Mouse (Mus musculus) lung, adult 2 months (tissue): ENCODE measurements around the gene Gm20878. TPM values are rescaled to one million over a fixed set of nuclear protein-coding genes. Genes with fewer than 3 reads are reported as not detected.
"Not testable (repeated sequence)": the region's sequence is repeated elsewhere in the genome, so short reads cannot be mapped to it uniquely, and the experiment has no call there.

ENCODE experiments used
- DNase-seq: peaks from one replicate; pipeline ENCODE4 v3.0.0; 2022
- H3K4me1 ChIP-seq: fragments of 200-500 bp; 2 replicates; pipeline ENCODE4 v1.6.1; 2011; ENCODE audit warnings: low read length; ENCODE audit not compliant: control insufficient read depth, insufficient read depth
- H3K4me3 ChIP-seq: fragments of 200-500 bp; replicated peaks from 2 replicates; pipeline ENCODE3; 2011; ENCODE audit warnings: low read depth, mild to moderate bottlenecking, control low read depth, low read length; ENCODE audit errors: extremely low read depth
- WGBS: fragments of 180-500 bp; shearing (Covaris S2); methylation state at CpG from one replicate; pipeline ENCODE4 v1.1.7; 2018; 5-methylcytosine and 5-hydroxymethylcytosine counted together
- polyA plus RNA-seq: library from polyadenylated mRNA; depleted of rRNA; stranded (reverse); fragments of >200 nt; gene quantifications from 2 replicates; pipeline ENCODE4 v1.2.3, GENCODE M21; 2012; rRNA removed

Gene Gm20878
- 5.4 and 6.0 TPM in 2 replicates for polyA plus RNA-seq

DNA sequence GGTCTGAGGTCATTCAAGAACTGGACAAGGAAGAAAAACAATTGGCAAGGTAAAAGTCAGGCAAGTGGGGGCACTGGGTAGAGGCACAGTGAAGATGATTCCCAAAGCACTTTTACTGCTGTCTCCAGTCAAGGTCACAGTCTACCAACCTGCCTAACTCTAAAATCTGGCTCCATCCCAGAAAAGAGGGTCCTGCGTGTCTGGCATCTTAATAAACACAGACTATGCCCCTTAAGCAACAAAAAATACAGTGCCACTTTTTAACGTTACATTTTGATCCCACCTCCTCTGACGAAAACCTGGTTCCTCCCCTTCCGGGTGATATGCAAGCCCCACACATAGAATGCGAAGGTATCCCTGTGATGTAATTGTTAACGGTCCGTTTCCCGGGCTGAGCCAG lies at the start of gene Gm20878:
Gene Gm20878 (plus strand): TSS at position 301 of the 400 bp plus-strand sequence.
- H3K4me3 ChIP-seq, DNase-seq, H3K4me1 ChIP-seq: not testable (repeated sequence)
- no CpG with 5 or more reads among the region's 8 CpGs for WGBS

DNA sequence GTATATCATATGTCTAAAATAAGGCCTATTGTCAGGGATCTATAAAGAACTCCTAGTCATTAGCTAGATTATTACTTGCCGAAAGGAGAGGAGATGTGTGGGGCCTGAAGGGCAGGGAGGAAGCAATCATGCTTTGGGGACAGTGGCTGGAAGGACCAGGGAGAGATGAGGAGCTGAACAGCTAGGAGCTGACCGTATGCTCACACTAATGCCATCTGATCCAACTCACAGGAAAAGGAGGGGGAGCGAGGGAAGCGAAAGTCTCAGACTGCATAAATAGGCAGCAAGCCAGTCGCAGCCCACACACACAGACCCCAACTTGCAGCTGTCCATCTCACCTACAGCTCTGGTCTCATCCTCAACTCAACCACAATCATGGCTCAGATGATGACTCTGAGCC lies 38.1 kb upstream of the Gm20878 start, which contains the start of gene Gm21541:
Gene Gm21541 (plus strand): TSS at position 301 of the 400 bp plus-strand sequence.
- not testable (repeated sequence) for DNase-seq, H3K4me3 ChIP-seq, H3K4me1 ChIP-seq
- no CpG with 5 or more reads among the region's 5 CpGs for WGBS

DNA sequence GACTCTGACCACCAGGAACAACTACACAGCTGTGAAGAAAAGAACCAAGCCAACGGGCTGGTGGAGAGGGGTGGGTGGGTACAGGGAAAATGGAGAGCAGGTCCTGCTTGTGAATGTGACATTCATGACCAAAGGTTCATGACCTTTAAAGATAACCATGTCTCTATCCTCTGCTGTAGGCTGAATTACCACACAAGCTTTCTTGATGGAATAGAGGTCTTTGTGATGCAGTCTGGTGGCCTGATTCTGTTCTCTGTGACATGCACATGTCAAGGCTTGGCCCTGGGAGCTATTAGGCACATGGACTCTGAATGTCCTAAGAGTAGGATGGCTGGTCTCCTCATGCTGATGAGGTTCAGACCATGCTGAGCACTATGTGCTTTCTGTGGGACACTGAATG lies 24.4 kb downstream of the Gm20878 start, which contains the start of gene Fam205a4:
Gene Fam205a4 (plus strand): TSS at position 301 of the 400 bp plus-strand sequence.
- no CpG with 5 or more reads among the region's 1 CpGs for WGBS
- not testable (repeated sequence) for H3K4me1 ChIP-seq, H3K4me3 ChIP-seq, DNase-seq

Other genes starting within 250 kb of the Gm20878 start
- gene Cntfr, start 244.5 kb upstream of the Gm20878 start, polyA plus RNA-seq, result 10.5 and 14.0 TPM in 2 replicates
- 107 and 109 TPM in 2 replicates for gene Il11ra1, start 241.6 kb upstream of the Gm20878 start, polyA plus RNA-seq
- gene Rpp25l, start 228.0 kb upstream of the Gm20878 start, polyA plus RNA-seq, result 42.8 and 44.3 TPM in 2 replicates
- 44.3 and 45.0 TPM in 2 replicates for gene Dctn3, start 218.4 kb upstream of the Gm20878 start, polyA plus RNA-seq
- not detected in 2 replicates for gene Arid3c, start 210.4 kb upstream of the Gm20878 start, polyA plus RNA-seq
- 95.1 and 103 TPM in 2 replicates for gene Galt, start 186.3 kb upstream of the Gm20878 start, polyA plus RNA-seq
- gene Sigmar1, start 185.4 kb upstream of the Gm20878 start, polyA plus RNA-seq, result 70.9 and 83.3 TPM in 2 replicates
- 34.5 and 43.2 TPM in 2 replicates for gene Ccl27a, start 167.3 kb upstream of the Gm20878 start, polyA plus RNA-seq
- gene Gm21541, start 38.0 kb upstream of the Gm20878 start, polyA plus RNA-seq, result 2.7 and 15.2 TPM in 2 replicates
- 0.35 and 0.51 TPM in 2 replicates for gene Fam205a4, start 24.5 kb downstream of the Gm20878 start, polyA plus RNA-seq
- 0.12 TPM in 1 of 2 replicates, not detected in the other for gene Gm21093, start 93.2 kb downstream of the Gm20878 start, polyA plus RNA-seq
- not detected in 2 replicates for gene Gm3893, start 149.6 kb downstream of the Gm20878 start, polyA plus RNA-seq
- gene Gm13304, start 173.2 kb downstream of the Gm20878 start, polyA plus RNA-seq, result not detected in 2 replicates
- not detected in 2 replicates for gene Gm13306, start 211.9 kb downstream of the Gm20878 start, polyA plus RNA-seq
- gene Gm13305, start 227.0 kb downstream of the Gm20878 start, polyA plus RNA-seq, result 0.15 and 0.63 TPM in 2 replicates